Mouse (Mus musculus): ENCODE measurements around the gene Thap12. TPM values are rescaled to one million over a fixed set of nuclear protein-coding genes. Genes with fewer than 3 reads are reported as not detected.

Thap12 gene
- total and polyA plus RNA-seq, 3 experiments: 29.6 to 92.9 (median 70.1) TPM

DNA sequence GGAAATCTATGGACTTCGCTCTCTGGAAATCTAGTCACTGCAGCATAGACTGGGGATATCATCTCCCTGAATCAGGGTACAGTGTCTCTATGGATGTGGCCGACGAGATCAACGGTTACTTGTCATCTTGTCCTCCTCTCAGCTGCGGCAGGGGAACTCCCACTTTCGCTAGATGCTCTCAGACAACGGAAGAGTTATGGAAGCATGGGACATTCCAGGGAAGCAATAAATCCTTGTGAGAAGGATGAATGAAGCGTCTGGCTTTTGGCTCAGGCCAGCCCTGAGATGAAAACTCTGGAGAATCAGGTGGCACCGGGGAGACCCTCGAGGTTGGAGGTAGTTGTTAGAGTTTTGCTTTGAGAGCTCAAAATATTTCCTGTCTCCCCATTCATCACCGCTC is 53.1 kb downstream of the Thap12 start:
- no peaks in the 10 kb centered on the region for H3K36me3 ChIP-seq (replicated peaks in 1 of 2; ENCODE audit: control insufficient read depth in 1 of 2, insufficient read depth in 1 of 2, low read length in 1 of 2)
- H3K27me3 ChIP-seq (replicated peaks): peaks cover 77% of the 10 kb centered on the region
- no peak overlapping the region for H3K9ac ChIP-seq (ENCODE audit: insufficient read depth, low read depth)
- no peaks in the 10 kb centered on the region for H3K79me2 ChIP-seq (replicated peaks; ENCODE audit: control insufficient read depth, extremely low read depth, insufficient read depth, poor library complexity, severe bottlenecking)
- no peak overlapping the region for H3K4me3 ChIP-seq (replicated peaks in 1 of 3; ENCODE audit: low read depth in 2 of 3, low read length in 2 of 3, poor library complexity in 1 of 3)
- no peak for DNase-seq (ENCODE audit: extremely low read depth)
- no peak overlapping the region for H3K4me2 ChIP-seq (ENCODE audit: insufficient read depth, low read depth, poor library complexity, severe bottlenecking)
- TF ChIP-seq BHLHE40 (IDR thresholded peaks at IDR 0.05; ENCODE audit: low read depth, low read length) (no peak), USF2 (conservative IDR thresholded peaks at IDR 0.05; ENCODE audit: low read depth, low read length) (no peak), MAX (IDR thresholded peaks at IDR 0.05; ENCODE audit: low read length) (no peak), GABPA (IDR thresholded peaks at IDR 0.05; ENCODE audit: insufficient replicate concordance, low read depth, low read length) (no peak), JUND (conservative IDR thresholded peaks at IDR 0.05; ENCODE audit: low read depth, low read length) (no peak), KAT2A (IDR thresholded peaks at IDR 0.05; ENCODE audit: insufficient replicate concordance, low read length) (no peak), MAZ (IDR thresholded peaks at IDR 0.05; ENCODE audit: low read depth, low read length) (no peak), EP300 (IDR thresholded peaks at IDR 0.05; ENCODE audit: low read length) (no peak), NRF1 (IDR thresholded peaks at IDR 0.05; ENCODE audit: low read depth, low read length) (no peak), MYC (IDR thresholded peaks at IDR 0.05; ENCODE audit: low read depth, low read length) (no peak), SMC3 (IDR thresholded peaks at IDR 0.05; ENCODE audit: low read depth, low read length) (no peak), RAD21 (IDR thresholded peaks at IDR 0.05; ENCODE audit: low read depth, low read length) (no peak), UBTF (IDR thresholded peaks at IDR 0.05; ENCODE audit: low read depth, low read length) (no peak), E2F4 (IDR thresholded peaks at IDR 0.05; ENCODE audit: insufficient replicate concordance, low read depth, low read length) (no peak), ETS1 (conservative IDR thresholded peaks at IDR 0.05; ENCODE audit: low read depth, low read length) (no peak), MXI1 (IDR thresholded peaks at IDR 0.05; ENCODE audit: low read depth, low read length) (no peak), CHD1 (IDR thresholded peaks at IDR 0.05; ENCODE audit: low read depth, low read length) (no peak), IRF4 (IDR thresholded peaks at IDR 0.05; ENCODE audit: low read depth, low read length) (no peak), JUN (IDR thresholded peaks at IDR 0.05; ENCODE audit: insufficient read depth, low read depth, low read length) (no peak), HCFC1 (IDR thresholded peaks at IDR 0.05; ENCODE audit: low read depth, low read length) (no peak)
- in situ Hi-C loops (cut with MboI; ENCODE audit: low pct_ligation_motif_present, low pct_unique_long_range_greater_than_20kb, low sequenced_read_pairs): loop anchor here (5.0 kb wide), 1 partner anchor 81 kb away; the partner anchor contains the start of gene Wnt11
- dilution Hi-C loops (cut with MboI; ENCODE audit: extremely low pct_ligation_motif_present, extremely low pct_unique_long_range_greater_than_20kb, low sequenced_read_pairs): no loop called here
- no peak overlapping the region for H3K27ac ChIP-seq (ENCODE audit: insufficient read depth, low read depth)
- H3K4me1 ChIP-seq (ENCODE audit: control insufficient read depth in 1 of 2, insufficient read depth in 2 of 2): no peaks in the 10 kb centered on the region
- no peaks in the 10 kb centered on the region for H3K9me3 ChIP-seq (replicated peaks; ENCODE audit: low read length)

DNA sequence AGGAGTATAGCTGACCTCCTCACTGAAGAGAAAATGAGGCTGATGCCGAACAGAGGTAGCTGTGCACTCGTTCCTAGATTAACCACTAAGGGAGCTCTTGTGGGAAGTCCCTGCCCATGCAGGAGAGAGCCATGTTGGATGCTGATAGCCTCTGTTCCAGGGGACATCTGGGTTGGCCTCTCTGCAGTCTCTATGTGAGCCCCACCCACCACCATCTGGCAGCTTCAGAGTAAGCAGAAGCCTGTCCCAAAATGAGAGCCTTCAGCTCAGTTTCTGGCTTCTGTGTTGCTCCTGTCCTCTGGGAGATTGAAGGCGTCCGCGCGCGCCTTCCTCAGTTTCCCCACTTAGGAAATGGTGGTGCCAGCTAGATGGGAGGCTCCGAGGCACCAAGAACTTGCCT is 53.7 kb downstream of the Thap12 start:
- no peak overlapping the region for H3K27ac ChIP-seq (ENCODE audit: insufficient read depth, low read depth)
- in situ Hi-C loops (cut with MboI; ENCODE audit: low pct_ligation_motif_present, low pct_unique_long_range_greater_than_20kb, low sequenced_read_pairs): loop anchor here (5.0 kb wide), 1 partner anchor 81 kb away; the partner anchor contains the start of gene Wnt11
- no peak for DNase-seq (ENCODE audit: extremely low read depth)
- no peak overlapping the region for H3K4me2 ChIP-seq (ENCODE audit: insufficient read depth, low read depth, poor library complexity, severe bottlenecking)
- H3K4me3 ChIP-seq (replicated peaks in 1 of 3; ENCODE audit: low read depth in 2 of 3, low read length in 2 of 3, poor library complexity in 1 of 3): no peak overlapping the region
- H3K9me3 ChIP-seq (replicated peaks; ENCODE audit: low read length): no peaks in the 10 kb centered on the region
- no peaks in the 10 kb centered on the region for H3K4me1 ChIP-seq (ENCODE audit: control insufficient read depth in 1 of 2, insufficient read depth in 2 of 2)
- H3K36me3 ChIP-seq (replicated peaks in 1 of 2; ENCODE audit: control insufficient read depth in 1 of 2, insufficient read depth in 1 of 2, low read length in 1 of 2): no peaks in the 10 kb centered on the region
- H3K79me2 ChIP-seq (replicated peaks; ENCODE audit: control insufficient read depth, extremely low read depth, insufficient read depth, poor library complexity, severe bottlenecking): no peaks in the 10 kb centered on the region
- dilution Hi-C loops (cut with MboI; ENCODE audit: extremely low pct_ligation_motif_present, extremely low pct_unique_long_range_greater_than_20kb, low sequenced_read_pairs): no loop called here
- peaks cover 72% of the 10 kb centered on the region for H3K27me3 ChIP-seq (replicated peaks)
- no peak overlapping the region for H3K9ac ChIP-seq (ENCODE audit: insufficient read depth, low read depth)
- TF ChIP-seq EP300 (IDR thresholded peaks at IDR 0.05; ENCODE audit: low read length): no peak
- TF ChIP-seq CTCF (conservative IDR thresholded peaks at IDR 0.05 in 1 of 2, IDR thresholded peaks at IDR 0.05 in 1 of 2; ENCODE audit: low read depth in 2 of 2, low read length in 2 of 2): no peak
- no peak for TF ChIP-seq RCOR1 (conservative IDR thresholded peaks at IDR 0.05; ENCODE audit: low read depth, low read length)
- no peak for TF ChIP-seq HCFC1 (IDR thresholded peaks at IDR 0.05; ENCODE audit: low read depth, low read length)
- no peak for TF ChIP-seq MEF2A (IDR thresholded peaks at IDR 0.05; ENCODE audit: borderline replicate concordance, low read depth, low read length)
- no peak for TF ChIP-seq MXI1 (IDR thresholded peaks at IDR 0.05; ENCODE audit: low read depth, low read length)
- TF ChIP-seq GABPA (IDR thresholded peaks at IDR 0.05; ENCODE audit: insufficient replicate concordance, low read depth, low read length): no peak
- no peak for TF ChIP-seq JUND (conservative IDR thresholded peaks at IDR 0.05; ENCODE audit: low read depth, low read length)
- TF ChIP-seq ZNF384 (IDR thresholded peaks at IDR 0.05; ENCODE audit: low read depth, low read length): no peak
- TF ChIP-seq SIN3A (IDR thresholded peaks at IDR 0.05; ENCODE audit: low read length): no peak
- no peak for TF ChIP-seq RAD21 (IDR thresholded peaks at IDR 0.05; ENCODE audit: low read depth, low read length)

Data from CH12.LX (cell line).